Mouse (Mus musculus): ENCODE data around the gene Fbxw10. TPM values are rescaled to one million over a fixed set of nuclear protein-coding genes. Genes with fewer than 3 reads are reported as not detected.

The Fbxw10 gene
- total RNA-seq (2014; fragmentation: Nextera tagmentation) (2.5 and 4.9 TPM in 2 replicates), total RNA-seq (2017) (4.7 and 6.7 TPM in 2 replicates)

DNA sequence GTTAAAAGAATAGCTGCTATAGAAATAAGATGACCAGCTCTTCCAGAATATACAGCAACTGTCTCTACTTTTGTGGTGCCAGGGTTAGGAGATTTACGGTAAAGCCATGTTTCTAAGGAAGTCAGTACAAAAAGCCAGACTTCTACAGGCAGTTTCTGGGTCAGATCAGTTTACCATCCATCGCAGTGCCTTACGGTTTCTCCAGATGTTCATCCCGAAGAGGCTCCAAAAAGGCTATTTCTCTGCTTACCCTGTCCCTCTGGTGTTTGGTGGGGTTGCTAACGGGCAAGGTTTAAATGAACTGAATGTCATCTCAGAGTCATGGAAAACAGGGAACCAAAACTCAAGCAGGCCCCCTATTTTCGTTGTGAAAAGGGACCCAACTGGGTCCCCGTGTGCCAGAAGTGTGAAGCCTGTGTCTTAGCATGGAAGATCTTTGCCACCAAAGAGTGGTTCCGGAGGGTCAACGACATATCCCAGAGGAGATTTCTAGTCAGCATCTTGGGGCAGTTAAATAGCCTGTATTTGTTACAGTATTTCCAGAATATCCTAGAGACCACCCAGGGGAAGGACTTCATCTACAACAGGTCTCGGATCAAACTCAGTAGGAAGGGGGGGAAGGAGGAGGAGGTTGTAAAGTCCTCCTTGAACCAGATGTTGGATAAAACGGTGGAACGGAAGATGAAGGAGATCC is at the start of gene Fbxw10:
Gene Fbxw10, plus strand, starts transcription at position 109 of the 694 bp plus-strand sequence.
- ATAC-seq (replicated peaks; ENCODE audit: poor library complexity, severe bottlenecking): peak; percentile 53

DNA sequence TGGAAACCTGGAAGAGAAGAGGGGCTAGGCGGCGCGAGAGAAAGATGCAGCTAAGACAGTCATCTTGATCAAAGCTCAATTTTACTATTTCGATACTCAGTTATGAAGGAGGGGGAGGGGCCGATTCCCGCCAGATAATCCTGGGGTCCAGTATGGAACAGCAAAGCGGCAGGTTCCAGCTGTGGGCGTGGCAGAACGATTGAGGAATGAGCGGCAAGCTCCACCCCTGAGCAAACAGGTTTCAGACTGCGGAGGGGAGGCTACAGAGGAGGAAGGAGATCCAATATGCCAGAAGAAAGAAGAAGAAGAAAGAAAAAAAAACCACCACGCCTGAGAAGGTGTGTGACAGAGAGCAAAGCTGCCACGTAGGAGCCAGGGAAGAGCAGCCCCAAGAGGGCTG is 42.8 kb upstream of the Fbxw10 start:
- no peak for ATAC-seq (replicated peaks; ENCODE audit: poor library complexity, severe bottlenecking)

- ATAC-seq (replicated peaks; ENCODE audit: poor library complexity, severe bottlenecking): peak; percentile 87
Measured at GRCm38 (mm10) chr11:62807965-62808364, 38.9 kb upstream of the Fbxw10 start.

DNA sequence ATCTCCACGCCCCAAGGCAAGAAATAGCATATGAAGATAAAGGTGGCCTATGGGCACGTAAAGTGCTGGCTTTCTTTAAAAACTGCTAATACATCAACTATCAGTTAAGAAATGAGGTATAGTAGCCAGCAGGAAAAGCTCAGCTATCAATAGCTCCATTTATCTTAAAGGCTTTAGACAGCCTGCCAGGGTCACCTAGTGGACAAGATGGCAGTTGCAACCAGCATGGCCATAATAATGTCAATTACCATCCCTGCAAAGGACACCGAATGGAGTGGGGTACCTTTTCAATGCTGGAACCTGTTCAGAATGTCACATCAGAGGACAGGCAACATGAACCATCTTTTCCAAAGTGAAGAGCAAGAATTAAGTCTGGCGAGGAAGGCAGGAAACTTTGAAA is 37.7 kb upstream of the Fbxw10 start:
- ATAC-seq (replicated peaks; ENCODE audit: poor library complexity, severe bottlenecking): no peak

GRCm38 (mm10) chr11:62812268-62812667 is 34.6 kb upstream of the Fbxw10 start:
- no peak for ATAC-seq (replicated peaks; ENCODE audit: poor library complexity, severe bottlenecking)

DNA sequence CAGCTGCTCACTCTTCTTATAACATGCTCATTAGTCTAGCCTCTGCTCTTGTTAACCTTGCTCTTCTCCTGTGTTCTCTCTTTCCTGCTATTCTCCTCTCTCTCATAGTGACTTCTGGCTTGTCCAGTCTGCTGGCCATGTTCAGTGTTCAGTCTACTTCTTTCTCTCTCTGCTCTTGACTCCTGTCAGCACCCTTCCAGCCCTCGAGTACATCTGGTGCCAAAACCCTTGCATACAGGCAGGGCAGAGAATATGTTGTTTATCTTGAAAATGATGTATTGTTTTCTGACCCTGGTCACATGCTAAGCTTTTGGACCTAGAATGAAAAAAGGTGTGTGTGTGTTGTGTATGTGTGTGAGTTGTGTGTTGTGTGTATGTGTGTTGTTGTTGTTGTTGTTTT is 33.4 kb upstream of the Fbxw10 start:
- no peak for ATAC-seq (replicated peaks; ENCODE audit: poor library complexity, severe bottlenecking)

DNA sequence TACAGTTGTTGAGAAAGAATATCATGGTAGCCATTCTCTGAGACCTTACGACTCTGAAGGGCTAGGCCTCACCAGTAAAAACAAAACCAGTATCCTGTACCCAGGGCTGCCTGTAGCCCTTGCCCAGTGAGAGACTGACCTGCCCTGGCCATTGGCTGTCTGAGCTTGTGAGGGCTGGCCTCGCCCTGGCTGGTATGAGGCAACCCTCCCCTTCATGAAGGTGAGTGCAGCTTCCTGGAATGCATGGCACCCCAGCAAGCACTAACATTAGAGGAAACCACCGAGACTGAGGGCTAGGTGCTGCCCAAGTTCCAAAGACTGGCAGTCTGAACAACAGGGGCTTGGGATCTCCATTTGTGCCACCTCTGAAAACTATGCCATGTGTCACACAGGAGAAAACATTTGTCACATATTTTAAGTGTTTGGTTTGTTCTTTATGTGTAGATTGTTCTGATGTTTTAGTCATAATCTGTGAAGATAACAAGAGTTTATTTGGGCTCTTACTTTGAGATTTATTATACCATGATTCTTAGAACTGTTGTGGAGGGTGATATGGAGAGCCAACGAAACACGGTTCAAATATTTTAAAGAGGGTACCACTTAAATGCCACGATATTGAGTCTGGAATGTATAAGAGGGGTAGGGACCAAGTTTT is 32.8 kb upstream of the Fbxw10 start:
- no peak for ATAC-seq (replicated peaks; ENCODE audit: poor library complexity, severe bottlenecking)

DNA sequence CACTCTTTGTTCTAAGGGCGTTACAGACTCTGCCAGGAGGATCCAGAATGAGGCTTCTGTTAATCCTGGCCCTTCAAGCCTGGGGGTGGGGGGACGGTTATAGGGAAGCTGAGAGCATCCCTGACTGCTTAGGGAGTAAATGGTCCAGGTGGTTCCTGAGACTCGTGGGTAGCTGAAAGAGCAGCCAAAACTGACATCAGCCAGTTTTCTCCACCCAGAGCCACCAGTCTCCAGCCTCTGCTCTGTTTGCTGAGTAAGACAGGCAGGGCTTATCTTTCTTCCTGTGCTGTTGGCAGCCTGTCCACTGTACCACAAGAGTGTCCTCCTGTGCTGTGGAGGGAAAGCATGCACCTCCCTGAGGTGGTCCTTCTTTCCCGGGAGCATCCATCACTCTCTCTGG is 32.2 kb upstream of the Fbxw10 start:
- no peak for ATAC-seq (replicated peaks; ENCODE audit: poor library complexity, severe bottlenecking)

DNA sequence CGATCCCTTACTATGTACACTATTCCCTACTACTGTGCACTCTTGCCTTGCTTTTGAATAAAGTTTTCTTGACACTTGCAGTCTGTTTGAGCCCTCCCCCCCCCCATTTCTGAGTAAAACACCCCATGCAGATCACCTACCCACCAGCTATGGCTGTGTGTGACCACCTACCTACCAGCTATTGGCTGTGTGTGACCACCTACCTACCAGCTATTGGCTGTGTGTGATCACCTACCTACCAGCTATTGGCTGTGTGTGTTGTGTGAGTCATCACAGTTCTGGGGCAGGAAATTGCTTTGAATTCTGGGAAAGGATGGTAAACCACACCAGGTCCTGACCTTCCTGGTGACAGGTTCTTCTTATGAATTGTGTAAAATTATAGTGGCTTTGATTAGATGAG is 31.4 kb upstream of the Fbxw10 start:
- no peak for ATAC-seq (replicated peaks; ENCODE audit: poor library complexity, severe bottlenecking)

DNA sequence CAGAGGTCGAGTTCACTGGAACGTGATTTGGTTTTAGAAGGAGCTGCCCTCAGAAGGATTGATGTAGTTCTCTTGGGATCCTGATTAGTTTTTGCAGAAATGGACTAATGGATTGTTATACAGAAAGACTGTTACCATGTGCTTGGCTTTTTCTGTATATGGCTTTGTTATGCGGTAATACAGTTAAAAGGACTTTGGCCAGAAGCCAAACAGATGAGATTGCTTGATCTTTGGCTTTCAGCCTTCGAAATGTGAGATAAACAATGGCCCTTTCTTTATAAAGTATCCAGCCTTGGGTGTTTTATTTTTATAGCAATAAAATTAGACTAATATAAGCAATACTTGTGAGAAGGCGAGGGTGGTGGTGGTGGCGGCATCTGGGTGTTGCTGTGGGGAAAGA is 30.3 kb upstream of the Fbxw10 start:
- ATAC-seq (replicated peaks; ENCODE audit: poor library complexity, severe bottlenecking): no peak

GRCm38 (mm10) chr11:62819059-62819686 is 27.7 kb upstream of the Fbxw10 start:
- ATAC-seq (replicated peaks; ENCODE audit: poor library complexity, severe bottlenecking): no peak

- ATAC-seq (replicated peaks; ENCODE audit: poor library complexity, severe bottlenecking): peak; percentile 75
Measured at GRCm38 (mm10) chr11:62820059-62820541, 26.8 kb upstream of the Fbxw10 start, which contains the start of gene Trim16. Gene Trim16 (plus strand): TSS chr11:62820231.

GRCm38 (mm10) chr11:62820661-62821437 is 26.0 kb upstream of the Fbxw10 start:
- ATAC-seq (replicated peaks; ENCODE audit: poor library complexity, severe bottlenecking): peak; percentile 28

DNA sequence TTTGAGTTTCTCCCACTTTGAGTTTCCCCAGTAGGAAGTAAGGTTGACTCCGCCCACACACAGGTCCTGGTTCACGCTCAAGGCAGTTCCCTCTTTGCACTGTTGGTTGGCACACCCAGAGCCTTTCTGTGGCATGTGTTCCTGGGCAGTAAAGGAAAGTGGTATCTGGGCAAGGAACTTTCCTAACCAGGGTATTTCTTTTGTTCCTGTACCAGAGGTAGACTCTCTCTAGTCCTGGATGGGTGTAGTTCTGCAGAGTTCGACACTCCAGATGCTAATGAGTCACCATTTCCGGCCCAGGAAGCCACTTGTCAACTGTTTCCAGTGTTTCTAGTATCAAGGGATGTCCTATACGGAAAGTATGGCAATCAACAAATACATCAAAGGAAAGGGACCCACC is 25.0 kb upstream of the Fbxw10 start:
- ATAC-seq (replicated peaks; ENCODE audit: poor library complexity, severe bottlenecking): peak; percentile 66

DNA sequence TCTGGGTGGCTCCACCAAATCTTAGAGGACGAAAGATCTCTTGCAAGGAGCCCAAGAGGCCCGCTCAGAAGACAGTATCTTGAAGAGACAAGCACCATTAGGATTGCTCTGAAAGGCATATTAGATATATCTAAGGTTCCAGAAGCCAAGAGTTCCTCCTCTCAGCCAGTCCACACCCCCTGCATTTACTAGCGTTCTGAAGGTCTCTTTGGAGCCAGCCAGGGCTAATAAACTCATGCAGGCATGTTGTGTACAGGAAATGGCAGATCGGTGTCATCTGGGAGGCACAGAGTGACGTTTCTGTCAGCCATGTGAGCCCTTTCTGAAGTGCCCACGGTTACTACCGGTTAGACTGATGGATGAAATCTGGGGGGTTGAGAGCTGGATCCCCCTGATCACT is 22.7 kb upstream of the Fbxw10 start:
- no peak for ATAC-seq (replicated peaks; ENCODE audit: poor library complexity, severe bottlenecking)

GRCm38 (mm10) chr11:62825222-62826105 is 21.4 kb upstream of the Fbxw10 start:
- ATAC-seq (replicated peaks; ENCODE audit: poor library complexity, severe bottlenecking): no peak

- no peak for ATAC-seq (replicated peaks; ENCODE audit: poor library complexity, severe bottlenecking)
Measured at GRCm38 (mm10) chr11:62826106-62826733, 20.6 kb upstream of the Fbxw10 start.

DNA sequence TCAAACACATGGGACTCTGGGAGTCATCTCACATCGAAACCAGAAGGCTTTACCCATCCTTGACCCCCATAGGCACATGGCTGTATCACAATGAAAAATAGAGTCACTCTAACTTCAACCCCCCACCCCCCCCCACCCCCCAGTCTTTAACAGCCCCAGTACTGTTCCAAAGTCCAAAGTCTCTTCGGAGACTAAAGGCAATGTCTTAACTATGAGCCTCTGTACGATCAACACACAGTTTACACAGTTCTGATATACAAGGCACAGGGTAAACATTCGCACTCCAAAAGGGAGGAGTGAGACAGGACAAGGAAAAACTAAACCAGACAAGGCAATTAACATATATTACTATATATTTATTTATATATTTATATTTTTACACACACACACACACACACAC is 19.7 kb upstream of the Fbxw10 start:
- ATAC-seq (replicated peaks; ENCODE audit: poor library complexity, severe bottlenecking): no peak

DNA sequence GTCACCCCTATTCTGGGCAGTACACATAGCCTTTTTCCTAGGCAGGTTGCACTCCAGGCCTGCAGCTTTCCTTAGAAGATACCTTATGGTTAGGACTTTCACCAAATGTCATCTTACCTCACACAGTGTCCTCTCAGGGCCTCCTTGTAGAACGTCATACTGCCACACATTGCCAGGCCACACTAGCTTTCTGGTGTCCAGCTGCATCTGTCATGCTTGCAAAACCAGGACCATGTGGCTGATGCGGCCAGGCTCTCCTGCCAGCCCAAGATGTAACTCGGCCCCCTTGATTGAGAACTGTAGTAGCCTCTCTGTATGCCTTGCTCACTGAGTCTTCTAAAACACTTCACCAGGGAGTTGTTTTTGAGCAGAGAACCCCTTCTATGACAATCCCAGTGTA is 19.0 kb upstream of the Fbxw10 start:
- no peak for ATAC-seq (replicated peaks; ENCODE audit: poor library complexity, severe bottlenecking)
